Mouse (Mus musculus) layer of hippocampus, postnatal 25 days (tissue): ENCODE results near the gene Dnajc7. TPM values are rescaled to one million over a fixed set of nuclear protein-coding genes. Genes with fewer than 3 reads are reported as not detected.
"Not testable (repeated sequence)": the region's sequence is repeated elsewhere in the genome, so short reads cannot be mapped to it uniquely, and the experiment has no call there.

ENCODE experiments used
- DNase-seq, 2 experiments: peaks; one replicate each; pipeline ENCODE4 v3.0.0; 2022; ENCODE audit warnings: mixed read lengths in 2 of 2, low spot score in 1 of 2; ENCODE audit errors: extremely low spot score in 1 of 2
- total RNA-seq, 2 experiments: library from RNA; stranded (reverse); gene quantifications; 2 replicates each; pipeline ENCODE4 v1.2.3; 2021

Dnajc7 gene
- total RNA-seq, 2 experiments from 2014 or later = 234 to 286 TPM

DNA sequence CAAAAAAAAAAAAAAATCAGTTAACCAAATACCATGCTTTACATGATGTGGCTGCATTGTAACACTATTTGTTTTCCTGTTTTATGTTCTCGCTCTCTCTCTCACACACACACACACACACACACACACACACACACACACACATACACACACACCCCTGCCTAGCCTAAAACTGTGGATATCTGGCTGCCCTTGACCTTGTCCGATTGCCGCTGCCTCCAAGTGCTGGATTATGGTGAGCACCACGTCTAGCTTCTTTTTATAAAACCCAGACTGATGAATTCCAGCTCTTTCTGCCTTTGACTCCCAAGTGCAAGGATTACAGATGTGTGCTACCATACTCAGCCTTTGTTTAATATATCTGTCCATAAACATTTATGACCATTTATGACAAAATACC is 2.5 kb downstream of the Dnajc7 start:
- no peak for DNase-seq

DNA sequence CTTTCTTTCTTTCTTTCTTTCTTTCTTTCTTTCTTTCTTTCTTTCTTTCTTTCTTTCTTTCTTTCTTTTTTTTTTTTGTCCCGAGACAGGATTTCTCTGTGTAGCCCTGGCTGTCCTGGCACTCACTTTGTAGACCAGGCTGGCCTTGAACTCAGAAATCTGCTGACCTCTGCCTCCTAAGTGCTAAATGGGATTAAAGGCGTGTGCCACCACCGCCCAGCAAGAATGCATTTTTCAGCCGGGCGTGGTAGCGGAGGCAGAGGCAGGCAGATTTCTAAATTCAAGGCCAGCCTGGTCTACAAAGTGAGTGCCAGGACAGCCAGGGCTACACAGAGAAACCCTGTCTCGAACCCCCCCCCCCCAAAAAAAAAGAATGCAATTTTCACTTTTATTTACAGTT is 3.1 kb downstream of the Dnajc7 start:
- DNase-seq = not testable (repeated sequence)

DNA sequence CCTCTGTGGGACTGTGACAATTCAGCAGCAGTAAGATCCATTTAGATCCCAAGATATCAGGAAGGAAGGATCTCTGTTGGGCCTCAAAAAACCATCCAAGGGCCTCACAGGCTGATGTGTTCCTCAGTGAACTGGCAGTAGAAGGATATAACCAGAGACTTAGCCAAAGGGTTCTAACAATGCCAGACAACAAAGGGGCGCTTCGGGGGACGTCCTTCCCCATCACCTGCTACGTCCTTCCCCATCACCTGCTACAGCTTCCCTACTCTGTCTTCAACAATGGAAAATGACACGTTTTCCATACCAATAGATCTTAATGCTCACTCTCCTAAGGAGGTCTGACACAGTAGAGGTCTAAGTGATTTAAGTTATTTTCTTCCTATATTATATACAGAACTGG is 3.6 kb downstream of the Dnajc7 start:
- DNase-seq = no peak

DNA sequence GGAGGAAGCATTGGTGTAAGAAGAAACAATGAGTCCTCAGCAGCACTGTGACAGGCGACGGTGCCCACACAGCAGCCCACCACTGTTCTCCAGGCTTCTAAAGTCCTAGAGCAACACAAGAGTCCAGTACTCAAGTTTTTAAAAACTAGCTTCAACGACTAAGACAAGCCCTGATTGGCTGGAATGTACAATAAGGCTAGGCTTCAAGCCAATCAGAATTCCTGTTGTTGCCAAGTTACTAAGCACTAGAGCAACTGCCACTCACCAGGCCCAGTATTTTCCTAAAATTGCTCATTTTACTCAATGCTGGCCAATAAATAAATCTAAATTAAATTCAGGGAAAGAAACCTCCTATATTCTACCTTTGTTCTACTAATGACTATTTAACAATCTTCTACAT is 6.7 kb downstream of the Dnajc7 start:
- DNase-seq = no peak

DNA sequence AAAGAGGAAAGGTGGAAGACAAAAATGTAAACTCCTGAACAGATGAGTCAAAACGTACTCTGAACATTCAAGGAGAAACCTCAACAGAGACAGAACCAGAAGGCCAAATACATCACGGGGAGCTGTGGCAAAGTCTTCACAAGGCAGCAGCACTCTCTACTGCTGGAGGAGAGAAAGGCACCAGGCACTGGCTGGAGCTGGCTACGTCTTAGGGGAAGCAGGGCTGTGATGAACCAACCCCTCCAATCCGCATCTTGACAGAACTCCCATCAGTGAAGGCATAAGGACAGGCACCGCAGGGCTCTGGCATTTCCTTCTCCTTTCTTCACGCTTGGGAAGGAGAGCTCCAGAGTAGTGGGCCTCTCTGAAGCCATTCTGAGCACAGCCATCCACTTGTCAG is 8.3 kb downstream of the Dnajc7 start:
- no peak for DNase-seq

DNA sequence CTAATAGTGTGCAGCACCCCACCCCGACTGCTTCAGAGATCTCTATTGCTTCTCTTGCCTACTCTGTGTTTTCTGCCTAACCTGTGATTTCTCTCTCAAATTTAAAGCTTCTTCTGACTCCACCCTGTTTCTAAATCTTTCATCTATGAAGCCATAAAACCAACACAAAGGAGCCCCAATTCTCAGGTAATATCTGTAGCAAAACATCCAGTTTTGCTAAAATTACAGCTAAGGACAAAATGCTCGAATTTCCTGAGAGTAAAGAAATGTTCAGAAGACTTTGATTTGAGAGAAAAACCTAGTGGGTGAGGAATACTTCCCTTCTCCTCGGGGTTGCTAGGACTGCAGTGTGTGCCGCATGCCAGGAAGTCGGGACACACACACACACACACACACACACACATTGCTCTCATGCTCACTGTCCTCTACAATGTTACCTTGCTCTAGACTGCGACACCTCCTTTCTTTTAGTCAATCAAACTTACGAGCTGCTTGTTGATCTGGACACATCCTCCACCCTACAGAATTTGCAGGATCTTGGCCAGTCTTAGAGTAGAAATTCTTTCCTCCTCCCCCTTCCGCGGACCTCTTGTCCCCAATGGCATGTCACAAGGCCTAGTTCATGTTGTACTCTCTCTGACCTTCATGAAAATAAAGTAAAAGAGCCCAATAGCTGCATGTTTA is 9.8 kb downstream of the Dnajc7 start:
- DNase-seq = no peak

DNA sequence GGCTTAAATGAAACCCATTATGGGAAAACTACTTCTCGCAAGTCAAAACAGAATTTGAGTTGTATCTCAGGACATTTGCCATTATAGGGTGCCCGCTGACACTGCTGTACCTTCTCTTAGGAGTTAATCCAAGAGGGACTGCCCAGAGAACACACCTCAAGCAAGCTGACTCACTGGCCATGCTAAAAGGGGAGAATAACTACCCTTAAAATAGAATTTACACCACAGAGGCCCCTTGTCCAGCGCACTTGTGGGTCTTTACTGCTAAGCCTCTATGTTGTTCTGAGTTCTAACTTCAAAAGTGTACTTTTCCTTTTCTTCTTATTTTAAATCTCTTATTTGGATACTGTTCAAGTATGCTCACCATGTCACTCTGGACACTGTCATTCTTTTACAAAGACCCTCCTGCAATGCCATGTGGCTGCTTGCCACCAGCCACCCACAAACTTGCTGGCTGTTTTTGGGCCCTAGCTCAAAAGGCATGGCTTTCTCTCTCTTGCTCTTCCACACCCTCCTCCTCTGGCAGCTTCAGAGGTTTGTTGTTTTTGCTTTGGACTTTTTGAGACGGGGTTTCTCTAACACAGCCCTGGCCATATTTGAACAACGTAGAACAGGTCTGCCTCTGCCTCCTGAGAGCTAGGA is 10.5 kb downstream of the Dnajc7 start:
- DNase-seq = no peak

DNA sequence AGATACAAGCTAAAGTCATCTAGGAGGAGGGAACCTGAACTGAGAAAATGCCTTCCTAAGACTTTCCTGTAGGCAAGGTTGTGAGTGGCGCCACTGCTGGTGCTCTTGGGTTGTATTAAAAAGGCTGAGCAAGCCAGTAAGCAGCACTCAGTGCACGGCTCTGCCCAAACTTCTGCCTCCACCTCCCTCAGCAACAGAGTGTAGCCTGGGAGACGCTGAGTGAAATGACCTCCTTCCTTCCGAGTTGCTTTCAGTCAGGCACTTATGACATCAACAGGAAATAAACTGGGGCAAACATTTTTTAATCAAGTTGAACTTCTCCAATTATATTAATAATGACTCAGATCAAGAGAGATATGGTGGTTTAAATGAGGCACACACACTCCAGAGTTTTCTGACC is 11.2 kb downstream of the Dnajc7 start:
- DNase-seq = no peak

DNA sequence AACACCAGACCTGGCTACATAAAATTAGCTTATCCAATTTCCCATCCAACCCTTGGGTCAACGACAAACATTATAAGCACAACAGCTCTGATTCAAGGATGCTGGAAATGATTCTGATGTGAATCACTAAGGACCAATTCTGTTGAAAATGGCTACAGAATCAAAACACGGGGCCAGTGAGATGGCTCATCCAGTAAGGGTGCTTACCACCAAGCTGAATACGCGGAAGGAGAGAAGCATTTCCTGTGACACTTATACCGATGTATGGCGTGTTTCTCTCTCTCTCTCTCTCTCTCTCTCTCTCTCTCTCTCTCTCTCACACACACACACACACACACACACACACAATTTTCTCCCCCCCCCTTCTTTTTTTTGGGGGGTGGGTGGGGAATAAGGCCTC is 12.8 kb downstream of the Dnajc7 start:
- no peak for DNase-seq

DNA sequence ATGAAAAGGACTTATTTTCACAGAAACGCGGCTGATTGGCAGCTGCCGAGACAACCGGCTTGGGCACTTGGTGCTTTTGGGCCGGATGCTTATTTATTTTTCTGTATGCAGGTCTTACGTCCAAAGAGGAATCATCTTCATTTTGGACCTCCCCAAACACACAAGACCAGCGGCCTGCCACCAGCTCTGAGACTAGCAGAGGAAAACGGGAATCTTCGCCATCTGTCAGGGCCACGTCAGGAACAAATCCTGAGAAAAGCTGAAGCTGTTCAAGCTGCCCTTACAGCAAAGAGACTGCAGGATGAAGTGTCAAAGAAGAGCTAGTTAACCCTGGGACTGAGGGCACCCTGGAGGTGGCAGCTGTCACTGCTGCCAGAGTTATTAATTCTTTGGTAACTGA is 14.5 kb downstream of the Dnajc7 start:
- DNase-seq = no peak

DNA sequence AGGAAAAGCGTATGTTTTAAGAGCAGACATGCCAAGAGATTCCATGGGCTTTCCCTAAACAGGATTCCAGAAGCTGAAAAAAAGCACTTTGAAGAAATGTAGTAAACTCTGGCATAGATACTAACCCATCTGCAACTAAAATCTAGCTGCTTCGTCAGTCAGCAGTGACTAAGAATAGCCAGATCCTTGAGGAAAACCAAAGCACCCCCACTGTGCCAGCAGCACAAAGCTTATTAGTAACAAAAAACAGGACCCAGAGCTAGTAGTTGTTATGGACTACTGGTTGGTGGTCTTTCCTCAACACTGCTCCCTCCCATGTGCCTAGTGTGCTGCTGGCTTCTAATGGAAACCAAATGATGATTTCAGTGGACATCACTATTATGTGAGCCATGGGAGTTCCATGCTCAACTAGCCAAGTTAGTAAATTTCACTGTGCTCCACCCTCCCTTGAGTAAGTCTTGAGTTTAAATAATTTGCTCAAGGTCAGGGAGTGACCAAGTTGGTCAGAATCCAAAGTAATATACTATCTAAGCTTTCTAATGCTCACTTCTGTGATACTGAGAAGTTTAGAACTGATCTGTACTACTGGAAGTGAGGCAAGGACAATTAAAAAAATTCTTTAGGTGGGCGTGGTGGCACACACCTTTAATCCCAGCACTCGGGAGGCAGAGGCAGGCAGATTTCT is 15.5 kb downstream of the Dnajc7 start:
- no peak for DNase-seq

DNA sequence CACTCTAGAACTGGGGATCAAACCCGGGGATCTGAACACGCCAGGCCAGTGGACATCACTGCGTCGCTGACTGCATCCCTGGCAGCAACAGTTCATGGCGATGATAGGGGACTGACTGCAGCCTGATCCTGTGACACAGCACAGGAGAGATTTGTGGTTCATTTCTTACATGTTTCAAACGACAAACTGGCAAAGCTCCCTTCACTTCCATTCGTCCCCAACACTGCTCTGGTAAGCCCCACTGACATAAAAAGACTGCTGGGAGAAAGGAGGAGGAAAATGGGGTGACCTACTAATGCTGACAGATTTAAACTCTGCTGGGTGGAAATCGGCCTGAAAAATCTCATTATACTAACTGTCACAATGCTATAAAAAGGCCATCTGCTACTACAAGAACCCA is 16.2 kb downstream of the Dnajc7 start:
- DNase-seq = no peak

DNA sequence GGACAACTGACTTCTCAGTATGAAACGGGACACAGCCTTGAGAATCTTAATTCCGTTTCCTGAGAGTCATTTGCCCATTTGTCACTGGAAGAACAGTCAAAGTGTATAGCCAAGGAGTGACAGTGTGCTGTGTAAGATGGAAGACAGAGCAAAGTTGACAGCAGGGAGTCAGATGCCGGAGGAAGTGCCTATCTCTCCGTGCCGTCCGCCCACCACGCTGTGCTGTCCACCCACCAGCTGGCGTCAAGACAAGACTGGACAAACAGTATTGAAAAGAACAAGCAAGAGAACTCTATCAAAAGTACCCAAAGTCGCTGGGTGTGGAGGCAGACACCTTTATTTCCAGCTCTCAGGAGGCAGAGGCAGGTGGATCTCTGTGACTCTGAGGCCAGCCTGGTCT is 16.8 kb downstream of the Dnajc7 start:
- DNase-seq = no peak

DNA sequence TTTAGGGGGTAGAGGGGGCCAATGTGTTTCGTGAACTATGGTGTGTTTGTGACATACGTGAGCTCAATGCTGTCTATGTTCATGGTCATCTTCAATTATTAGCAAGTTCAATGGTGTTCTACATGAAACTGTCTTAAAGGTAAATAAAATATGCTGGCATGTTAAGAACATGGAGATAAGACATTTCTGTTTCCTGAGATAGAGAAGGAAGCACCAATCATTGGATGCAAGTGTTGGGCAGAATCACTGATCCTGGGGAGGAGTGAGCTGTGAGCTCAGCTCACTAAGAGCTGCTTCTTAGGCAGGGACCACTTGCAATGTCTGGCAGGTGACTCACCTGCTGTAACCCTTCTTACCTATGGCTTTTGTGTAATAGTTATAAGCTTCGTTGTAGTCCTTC is 18.6 kb downstream of the Dnajc7 start:
- no peak for DNase-seq

DNA sequence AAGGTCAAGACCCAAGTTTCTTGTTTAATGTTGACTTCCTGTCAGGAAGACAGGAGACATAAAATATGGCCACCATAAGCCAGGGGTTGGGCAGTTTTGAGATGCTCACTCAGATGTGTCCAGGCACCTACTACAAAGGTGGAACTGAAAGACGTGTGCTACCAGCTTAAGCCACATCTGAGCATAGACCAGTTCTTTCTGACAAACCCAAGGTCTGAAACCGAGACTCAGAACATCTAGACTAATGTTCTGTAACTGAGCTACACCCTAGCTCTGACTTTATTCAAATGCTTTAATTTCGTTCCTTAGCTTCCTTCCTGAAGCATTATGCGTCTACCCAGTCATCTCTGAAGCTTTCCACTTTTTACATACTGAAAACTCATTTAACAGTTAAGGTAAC is 21.9 kb downstream of the Dnajc7 start:
- DNase-seq = no peak

DNA sequence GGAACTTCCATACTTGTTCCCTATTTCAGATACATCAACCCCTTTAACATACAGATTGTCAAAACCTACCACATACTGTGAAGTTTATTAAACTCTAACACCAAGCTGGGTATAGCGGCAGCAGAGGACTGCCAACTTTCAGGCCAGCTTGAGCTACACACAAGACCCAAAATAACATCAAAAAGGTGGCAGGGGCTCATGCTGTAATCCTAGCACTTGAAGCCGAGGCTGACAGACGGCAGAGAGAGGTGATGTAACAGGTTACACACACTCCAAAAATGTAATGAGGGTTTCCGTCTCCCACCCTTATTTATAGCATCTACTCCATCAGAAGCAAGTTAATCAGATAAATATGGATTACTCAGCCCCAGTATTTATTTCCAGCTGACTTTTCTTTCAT is 24.4 kb downstream of the Dnajc7 start:
- no peak for DNase-seq

DNA sequence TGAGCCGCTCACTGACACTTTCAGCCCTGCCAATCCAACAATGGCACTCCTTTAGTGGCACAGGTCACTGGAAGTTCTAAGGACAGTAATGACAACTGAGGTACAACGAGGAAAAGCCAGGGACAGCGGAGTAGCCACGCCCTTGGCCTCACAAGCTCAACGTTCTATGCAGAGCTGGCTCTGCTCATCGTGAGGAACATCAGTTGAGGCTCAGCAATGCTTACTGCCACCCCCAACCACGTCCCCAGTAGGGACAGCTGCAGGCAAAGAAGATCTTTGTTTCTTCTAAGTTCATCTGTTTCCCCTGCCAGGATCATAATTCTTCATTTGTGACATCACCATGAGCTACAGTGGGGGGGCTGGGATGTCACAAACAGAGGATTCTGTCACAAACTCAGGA is 25.4 kb downstream of the Dnajc7 start:
- no peak for DNase-seq

DNA sequence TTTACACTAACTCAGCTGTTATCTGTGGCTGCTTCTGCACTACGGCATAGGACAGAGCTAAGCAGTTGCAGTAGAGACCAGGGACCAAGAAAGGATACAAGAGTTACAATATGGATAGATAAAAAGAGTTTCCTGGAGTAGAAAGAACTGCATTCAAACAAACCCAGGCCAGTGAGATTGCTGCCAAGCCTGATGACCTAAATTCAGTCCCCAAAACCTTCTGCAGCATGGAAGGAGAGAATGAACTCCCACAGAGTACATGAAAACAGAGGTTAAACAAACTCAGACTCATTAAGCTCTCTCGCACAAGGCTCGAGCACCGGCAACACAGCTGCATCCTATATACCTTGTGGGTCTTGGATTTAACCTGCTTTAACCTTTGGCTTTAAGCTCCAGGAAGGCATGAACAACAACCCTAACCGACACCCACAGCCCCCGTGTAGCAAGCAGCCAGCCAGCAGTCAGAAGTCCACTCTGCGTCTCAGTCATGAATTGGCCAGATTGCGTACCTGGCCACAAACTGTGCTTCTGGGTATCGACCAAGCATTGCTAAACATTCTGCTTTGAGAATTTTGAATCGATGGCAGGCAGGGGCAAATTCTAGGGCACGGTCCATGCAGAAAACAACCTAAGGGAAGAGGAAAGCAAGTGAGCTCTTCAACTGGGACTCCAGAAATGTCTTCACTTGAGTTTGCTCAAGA is 27.5 kb downstream of the Dnajc7 start:
- no peak for DNase-seq

DNA sequence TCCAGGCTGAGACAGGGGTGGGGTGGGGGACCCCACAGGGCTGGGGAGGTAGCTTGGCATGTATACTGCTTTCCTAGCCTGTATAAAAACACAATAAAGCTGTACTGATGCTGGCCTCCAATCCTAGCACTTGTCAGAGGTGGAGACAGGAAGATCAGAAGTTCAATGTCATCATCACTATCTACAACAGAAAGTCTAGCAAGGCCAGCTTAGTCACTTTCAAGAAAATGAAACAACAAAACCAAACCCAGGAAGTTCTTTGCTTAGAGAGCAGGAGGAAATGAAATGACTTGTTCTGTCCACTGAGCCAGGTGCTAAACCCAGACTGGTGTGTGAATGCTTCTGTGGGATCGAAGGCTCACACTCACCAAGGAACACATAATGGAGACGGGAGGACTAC is 31.5 kb downstream of the Dnajc7 start:
- DNase-seq = no peak

DNA sequence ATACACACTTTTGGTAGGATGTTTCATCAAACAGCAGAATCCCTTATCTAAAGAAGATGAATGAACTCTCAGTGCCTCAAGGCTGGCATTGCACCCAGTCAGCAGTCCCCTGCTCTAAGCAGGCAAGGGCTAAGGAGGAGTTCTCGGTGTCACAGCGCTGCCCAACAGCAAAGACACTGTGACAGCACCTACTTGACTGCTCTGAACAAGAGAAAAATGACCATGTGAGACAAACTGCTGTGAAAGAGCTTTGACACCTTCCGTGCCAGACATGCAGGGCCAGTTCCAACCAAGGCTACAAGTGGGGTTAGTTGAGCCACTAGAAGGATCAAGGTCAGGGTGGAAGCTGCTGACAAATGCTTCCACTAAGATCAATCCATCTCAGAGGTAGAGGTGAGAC is 34.8 kb downstream of the Dnajc7 start:
- DNase-seq = no peak

DNA sequence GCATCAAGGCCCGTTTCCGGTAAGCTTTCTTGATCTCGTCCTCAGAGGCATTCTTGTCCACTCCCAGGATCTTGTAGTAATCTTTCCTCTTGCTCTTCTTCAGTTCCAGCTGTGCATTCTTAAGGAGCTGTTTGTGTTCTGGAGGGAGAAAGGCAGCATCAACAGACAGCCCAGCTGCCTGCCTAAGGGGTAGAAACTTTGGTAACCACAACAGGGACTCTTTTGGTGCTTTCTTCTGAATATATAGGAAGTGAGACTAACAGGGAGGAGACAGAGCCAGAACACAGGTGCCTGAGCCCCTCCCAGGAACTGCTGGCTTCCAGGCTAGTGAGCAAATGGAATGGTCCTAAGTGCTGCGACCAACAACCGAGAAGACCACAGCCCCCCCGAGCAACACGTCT is 35.4 kb downstream of the Dnajc7 start:
- DNase-seq = no peak
